Mouse (Mus musculus): ENCODE measurements around the gene Trpm8.

Trpm8 gene

DNA sequence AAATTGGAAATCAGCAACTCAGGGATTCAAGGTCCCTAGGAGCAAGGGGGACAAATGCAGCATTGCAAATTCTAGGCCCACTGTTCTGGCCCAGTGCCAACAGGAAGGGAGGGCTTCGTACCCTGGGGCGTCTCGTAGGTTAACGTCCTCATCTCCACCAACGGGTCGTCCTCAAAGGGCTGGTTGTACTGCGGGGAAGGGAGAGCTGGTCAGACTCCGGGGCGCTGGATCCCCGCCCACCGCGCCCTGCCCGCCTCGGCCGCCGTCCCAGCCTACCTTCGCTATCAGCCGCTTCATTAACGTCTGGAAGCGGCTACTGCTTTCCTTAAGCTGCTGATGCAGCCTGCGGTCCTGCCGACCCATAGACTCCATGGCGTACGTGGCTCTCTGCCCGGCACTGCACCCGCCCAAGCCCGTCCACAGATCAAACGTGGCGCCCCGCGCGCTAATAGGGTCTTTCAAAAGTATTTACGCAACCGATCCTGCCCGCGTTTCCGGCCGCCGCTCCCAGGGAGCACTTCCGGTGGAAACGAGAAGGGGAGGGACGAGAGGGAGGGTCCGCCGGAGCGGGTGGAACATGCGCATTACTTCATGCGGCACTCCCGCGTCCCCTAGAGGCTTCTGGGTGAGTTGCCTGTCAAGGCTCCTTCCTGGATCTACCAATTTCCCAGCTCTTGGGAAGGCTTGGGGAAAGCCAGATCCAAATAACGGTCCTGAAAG lies at the start of gene Trpm8, which contains the start of gene Hjurp:
TSS of gene Trpm8 (plus strand) at position 564 of the 720 bp plus-strand sequence.
TSS of gene Hjurp (minus strand) at position 536 of the 720 bp plus-strand sequence.
- peak; percentile 100 for DNase-seq (ENCODE audit: low read depth, low spot score)

GRCm38 (mm10) chr1:88228121-88228520 lies 49.3 kb upstream of the Trpm8 start:
- no peak for DNase-seq (ENCODE audit: low read depth, low spot score)

DNA sequence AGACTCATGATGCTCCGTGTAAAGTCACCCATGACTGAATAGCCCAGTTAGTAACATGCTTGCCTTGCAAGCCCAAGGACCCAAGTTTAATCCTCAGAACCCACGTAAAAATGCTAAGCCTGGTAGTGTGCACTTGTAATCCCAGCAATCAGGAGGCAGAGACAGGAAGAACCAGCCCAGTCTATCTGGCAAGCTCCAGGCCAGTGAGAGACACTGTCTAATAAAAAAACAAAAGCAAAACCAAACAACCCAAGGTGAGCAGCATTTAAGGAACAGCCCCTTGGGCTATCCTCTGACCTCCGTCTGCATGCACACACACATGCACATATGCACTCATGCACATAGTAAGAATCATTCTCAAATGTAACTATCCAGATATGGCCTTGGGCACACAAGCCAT lies 47.9 kb upstream of the Trpm8 start:
- DNase-seq (ENCODE audit: low read depth, low spot score): no peak

GRCm38 (mm10) chr1:88229986-88230385 lies 47.5 kb upstream of the Trpm8 start:
- DNase-seq (ENCODE audit: low read depth, low spot score): no peak

DNA sequence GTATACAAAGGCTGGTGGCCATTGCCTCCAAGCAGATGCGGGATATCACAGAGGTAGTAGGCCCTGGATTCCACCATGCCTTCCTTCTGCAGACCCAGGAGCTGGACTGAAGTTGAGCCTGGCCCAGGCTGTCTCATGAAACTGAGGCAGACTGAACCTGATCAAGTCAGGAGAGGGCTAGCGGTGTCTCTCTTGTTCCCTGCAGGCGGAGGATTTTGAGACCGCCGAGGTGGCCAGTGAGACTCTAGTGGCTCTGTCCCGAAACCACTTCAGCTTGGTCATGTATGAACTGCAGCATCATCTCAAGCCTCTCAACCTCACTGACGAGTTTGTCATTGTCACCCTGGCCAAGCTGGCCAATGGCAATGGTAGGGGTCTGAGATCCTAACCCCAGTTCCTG lies 47.0 kb upstream of the Trpm8 start:
- DNase-seq (ENCODE audit: low read depth, low spot score): no peak

DNA sequence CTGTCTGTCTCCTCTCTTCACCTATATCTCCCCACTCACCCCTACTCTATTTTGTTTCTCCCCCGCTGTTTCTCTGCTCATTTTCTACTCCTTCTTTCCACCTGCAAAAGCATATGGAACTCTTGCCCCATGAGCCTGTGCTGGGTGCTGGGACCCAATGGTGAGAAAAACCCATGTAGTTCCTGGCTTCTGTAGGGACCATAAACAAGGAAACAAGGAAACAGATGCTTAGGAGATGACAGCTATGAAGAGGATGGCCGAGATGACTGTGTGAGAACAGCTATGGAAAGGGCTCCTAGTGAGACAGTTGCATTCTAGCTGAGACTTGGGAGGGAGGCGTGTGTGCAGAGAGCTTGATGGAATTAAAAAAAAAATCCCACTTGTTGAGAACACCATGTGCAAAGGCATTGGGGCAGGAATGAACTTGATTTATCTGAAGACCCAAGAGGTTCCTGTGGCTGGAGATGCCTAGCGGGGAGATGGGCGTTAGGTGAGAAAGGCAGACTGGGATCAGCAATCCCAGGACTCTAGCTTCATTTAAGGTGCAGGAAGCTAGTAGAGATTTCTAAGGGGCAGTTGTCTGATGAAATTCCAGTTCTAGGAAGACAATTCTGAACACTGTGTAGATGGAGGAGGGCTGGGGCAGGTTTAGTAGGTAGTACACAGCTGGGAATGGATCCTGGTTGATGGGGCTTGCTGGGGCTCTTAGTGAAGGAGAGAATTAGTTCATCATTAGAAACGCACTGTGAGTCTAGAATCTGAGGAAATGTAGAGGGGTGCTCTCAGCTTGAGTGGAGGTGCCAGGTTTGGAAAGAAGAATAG lies 46.3 kb upstream of the Trpm8 start:
- no peak for DNase-seq (ENCODE audit: low read depth, low spot score)

GRCm38 (mm10) chr1:88231803-88232499 lies 45.5 kb upstream of the Trpm8 start:
- DNase-seq (ENCODE audit: low read depth, low spot score): no peak

GRCm38 (mm10) chr1:88232664-88233380 lies 44.6 kb upstream of the Trpm8 start:
- DNase-seq (ENCODE audit: low read depth, low spot score): no peak

GRCm38 (mm10) chr1:88233421-88234247 lies 43.8 kb upstream of the Trpm8 start:
- no peak for DNase-seq (ENCODE audit: low read depth, low spot score)

- no peak for DNase-seq (ENCODE audit: low read depth, low spot score)
These were observed 43.2 kb upstream of the Trpm8 start for GRCm38 (mm10) chr1:88234248-88234610.

GRCm38 (mm10) chr1:88234646-88235045 lies 42.8 kb upstream of the Trpm8 start:
- DNase-seq (ENCODE audit: low read depth, low spot score): no peak

DNA sequence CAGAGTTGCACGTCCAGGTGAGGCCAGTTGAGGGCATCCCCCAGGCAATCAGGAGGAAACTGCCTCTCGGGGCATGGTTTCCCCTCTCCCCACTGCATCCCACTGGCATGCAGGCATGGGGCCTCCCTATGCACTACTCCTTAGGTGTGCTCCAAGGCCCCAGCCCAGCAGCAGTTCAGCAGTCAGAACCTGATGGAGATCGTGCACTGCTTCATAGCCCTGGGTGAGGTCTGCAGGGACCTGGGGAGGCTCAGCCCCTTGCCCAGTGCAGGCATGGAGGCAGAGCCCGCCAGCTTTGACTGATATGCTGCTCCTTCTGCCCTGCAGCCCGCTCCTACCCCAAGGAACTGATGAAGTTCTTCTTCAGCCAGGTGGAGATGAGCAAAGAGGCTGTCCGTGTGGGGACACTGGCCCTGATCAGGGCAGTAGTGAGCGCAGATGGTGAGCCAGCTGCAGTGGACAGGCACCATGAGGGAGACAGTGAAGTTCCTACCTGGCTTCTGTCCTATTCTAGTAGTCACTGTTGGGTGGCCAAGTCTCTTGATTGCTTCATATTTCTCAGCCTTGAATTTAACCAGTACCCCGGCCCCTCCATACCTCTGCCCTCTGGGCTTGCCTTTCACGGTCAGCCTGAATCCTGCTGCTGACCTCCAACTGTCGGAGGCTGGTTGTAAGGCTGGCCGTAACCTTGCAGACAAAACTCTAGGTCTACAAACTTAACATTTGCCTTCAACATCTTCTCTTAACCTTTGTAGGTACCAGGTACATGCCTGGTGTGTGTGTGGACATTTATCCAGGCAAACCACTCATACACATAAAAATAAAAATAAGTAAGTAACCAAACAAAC lies 42.2 kb upstream of the Trpm8 start:
- no peak for DNase-seq (ENCODE audit: low read depth, low spot score)

DNA sequence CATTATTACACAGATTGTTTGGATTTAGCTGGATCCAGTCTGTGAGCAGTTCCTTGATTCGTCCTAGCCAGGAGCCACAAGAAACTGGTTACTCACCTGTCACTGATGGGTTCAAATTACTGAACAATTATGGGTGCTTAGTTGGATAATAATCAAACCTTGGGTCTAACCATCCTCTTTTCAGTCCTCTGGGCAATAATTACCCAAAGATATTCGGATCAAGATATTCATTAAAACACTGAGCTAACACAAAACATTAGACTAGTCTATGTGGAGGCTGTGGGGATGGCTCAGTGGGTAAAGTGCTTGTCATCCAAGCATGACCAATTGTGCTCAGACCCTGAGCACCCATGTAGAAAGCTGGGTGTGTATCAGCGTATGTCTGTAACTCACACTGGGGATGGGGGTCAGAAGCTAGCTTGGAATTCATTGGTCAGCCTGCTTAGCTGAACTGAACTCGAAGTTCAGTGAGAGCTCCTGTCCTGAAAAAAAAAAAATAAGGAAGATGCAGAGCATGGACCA lies 41.5 kb upstream of the Trpm8 start:
- DNase-seq (ENCODE audit: low read depth, low spot score): no peak

DNA sequence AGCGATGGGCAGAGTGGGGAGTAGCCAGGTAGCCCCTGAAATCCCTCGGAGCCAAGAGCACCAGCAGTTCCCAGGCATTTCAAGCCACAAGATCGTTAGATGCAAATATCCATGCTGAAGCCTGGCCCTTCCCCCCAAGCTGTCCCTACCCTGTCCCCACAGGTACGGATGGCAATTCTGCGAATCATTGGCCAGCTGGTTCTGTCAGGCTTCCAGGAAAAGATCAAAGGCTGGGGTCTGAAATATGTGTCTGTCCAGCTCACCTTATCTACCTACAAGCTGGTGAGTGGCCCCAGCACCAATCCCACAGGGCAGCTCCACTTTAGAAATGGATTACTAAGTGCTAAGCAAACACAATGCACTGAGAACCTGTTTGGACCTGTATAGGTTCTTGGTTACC lies 40.1 kb upstream of the Trpm8 start:
- DNase-seq (ENCODE audit: low read depth, low spot score): no peak

DNA sequence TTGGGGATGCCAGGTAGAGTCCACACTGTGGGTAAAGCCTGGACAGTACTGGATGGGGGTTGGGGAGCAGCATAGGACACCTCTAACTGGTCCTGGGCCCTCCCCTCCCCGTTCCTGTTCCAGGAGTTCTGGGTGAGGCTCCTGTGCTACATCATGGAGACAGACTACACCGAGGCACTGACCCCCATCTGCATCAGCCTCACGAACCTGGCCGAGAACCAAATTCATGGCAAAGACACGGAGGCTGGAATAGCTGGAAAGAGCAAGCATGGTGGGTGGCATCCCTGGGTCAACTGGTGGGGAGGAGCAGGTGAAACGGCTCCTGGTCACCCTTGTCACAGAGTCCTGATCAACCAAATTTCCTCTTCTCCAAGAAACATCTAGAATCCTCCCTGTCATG lies 38.7 kb upstream of the Trpm8 start:
- DNase-seq (ENCODE audit: low read depth, low spot score): no peak

- DNase-seq (ENCODE audit: low read depth, low spot score): no peak
These were observed 37.4 kb upstream of the Trpm8 start for GRCm38 (mm10) chr1:88240072-88240471.

DNA sequence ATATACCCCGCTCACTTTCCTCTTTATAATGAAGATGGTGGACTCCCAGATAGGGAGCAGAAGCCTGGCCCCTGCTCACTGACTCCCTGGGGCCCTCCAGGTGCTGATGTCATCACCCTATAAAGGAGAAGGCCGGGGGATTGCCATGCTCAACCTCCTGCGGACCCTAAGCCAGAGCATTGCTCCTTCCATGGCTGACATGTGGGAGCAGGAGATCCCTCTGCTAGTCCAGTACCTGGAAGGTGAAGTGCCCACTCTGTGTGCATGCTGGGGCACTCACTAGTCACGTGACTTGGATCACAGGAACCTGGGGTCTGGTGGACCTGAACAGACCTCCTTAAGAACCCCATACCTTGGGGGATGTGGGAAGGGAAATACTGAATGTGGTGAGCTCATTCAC lies 36.9 kb upstream of the Trpm8 start:
- DNase-seq (ENCODE audit: low read depth, low spot score): no peak

DNA sequence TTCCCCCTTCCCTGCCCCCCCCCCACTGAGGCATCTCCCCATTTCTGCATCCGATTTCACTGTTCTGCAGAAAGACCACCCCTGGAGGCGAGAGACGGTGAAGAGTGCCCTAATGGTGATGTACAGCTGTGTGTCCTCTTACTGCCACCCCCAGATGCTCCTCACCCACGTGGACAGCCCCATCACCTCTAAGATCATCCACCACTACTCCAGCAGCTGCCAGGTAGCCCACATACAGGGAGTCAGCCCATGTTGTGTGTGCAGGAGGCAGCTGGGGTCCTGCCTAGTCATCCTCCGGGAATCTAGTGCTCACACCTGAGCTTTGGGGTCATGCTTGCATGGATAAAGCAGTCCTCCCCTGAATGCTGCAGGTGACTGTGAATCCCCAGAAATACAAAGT lies 33.6 kb upstream of the Trpm8 start:
- DNase-seq (ENCODE audit: low read depth, low spot score): no peak

DNA sequence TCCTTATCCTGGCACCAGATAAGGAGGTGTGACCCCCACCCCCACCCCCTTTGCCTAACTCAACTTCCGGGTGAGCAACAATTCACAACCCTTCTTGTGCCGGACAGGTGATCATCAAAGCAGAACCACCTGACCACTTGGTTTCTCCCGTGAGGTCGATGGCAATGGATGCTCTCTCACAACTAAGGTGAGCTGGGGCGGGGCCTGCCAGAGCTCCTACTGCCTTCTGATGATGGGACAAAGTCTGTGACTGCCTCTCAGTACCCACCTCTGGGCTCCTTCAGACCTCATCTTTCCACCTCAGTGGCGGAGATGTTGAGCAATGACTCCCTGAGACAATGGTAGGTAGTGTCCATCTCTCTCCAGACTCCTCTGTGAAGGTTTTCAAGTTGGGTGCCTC lies 31.6 kb upstream of the Trpm8 start:
- no peak for DNase-seq (ENCODE audit: low read depth, low spot score)

GRCm38 (mm10) chr1:88246386-88246785 lies 31.1 kb upstream of the Trpm8 start:
- DNase-seq (ENCODE audit: low read depth, low spot score): no peak

Measured in CD4-positive, CD25-positive, alpha-beta regulatory T cell, adult 2 months (primary cell).